Mouse (Mus musculus) testis, adult 2 months (tissue): ENCODE measurements around the gene Hivep2. TPM values are rescaled to one million over a fixed set of nuclear protein-coding genes. Genes with fewer than 3 reads are reported as not detected.

Source experiments
- H3K27ac ChIP-seq: fragments of 200-500 bp; 2 replicates; pipeline ENCODE4 v1.5.1; 2012; ENCODE audit warnings: low read depth, low read length; ENCODE audit not compliant: control insufficient read depth, insufficient read depth
- H3K27me3 ChIP-seq: fragments of 200-500 bp; 2 replicates; pipeline ENCODE4 v1.6.1; 2012; ENCODE audit warnings: mild to moderate bottlenecking, low read length, moderate library complexity; ENCODE audit not compliant: control insufficient read depth, insufficient read depth
- H3K36me3 ChIP-seq: fragments of 200-500 bp; 2 replicates; pipeline ENCODE4 v1.6.1; 2012; ENCODE audit warnings: mild to moderate bottlenecking, low read length; ENCODE audit not compliant: control insufficient read depth, insufficient read depth
- H3K4me1 ChIP-seq: fragments of 200-500 bp; 2 replicates; pipeline ENCODE4 v1.6.1; 2012; ENCODE audit warnings: low read length; ENCODE audit not compliant: control insufficient read depth, insufficient read depth
- H3K4me3 ChIP-seq: fragments of 200-500 bp; 2 replicates; pipeline ENCODE4 v1.5.1; 2012; ENCODE audit warnings: low read depth, mild to moderate bottlenecking, low read length, moderate library complexity, mixed read lengths; ENCODE audit not compliant: control insufficient read depth
- CTCF ChIP-seq: fragments of 200-500 bp; IDR thresholded peaks from 2 replicates; pipeline ENCODE4 v1.5.1; 2012; ENCODE audit warnings: low read depth, mild to moderate bottlenecking, inconsistent platforms, low read length, moderate library complexity; ENCODE audit not compliant: control insufficient read depth, insufficient read depth, insufficient replicate concordance
- POLR2A ChIP-seq: fragments of 200-500 bp; IDR thresholded peaks from 2 replicates; pipeline ENCODE4 v1.6.1; 2012; ENCODE audit warnings: low read depth, mild to moderate bottlenecking, inconsistent platforms, low read length, moderate library complexity; ENCODE audit not compliant: control insufficient read depth
- polyA plus RNA-seq: library from polyadenylated mRNA; depleted of rRNA; stranded (reverse); fragments of >200 nt; gene quantifications from 2 replicates; pipeline ENCODE4 v1.2.3, GENCODE M21; 2012

The Hivep2 gene
- polyA plus RNA-seq, 1 experiment: 0.88 TPM

DNA sequence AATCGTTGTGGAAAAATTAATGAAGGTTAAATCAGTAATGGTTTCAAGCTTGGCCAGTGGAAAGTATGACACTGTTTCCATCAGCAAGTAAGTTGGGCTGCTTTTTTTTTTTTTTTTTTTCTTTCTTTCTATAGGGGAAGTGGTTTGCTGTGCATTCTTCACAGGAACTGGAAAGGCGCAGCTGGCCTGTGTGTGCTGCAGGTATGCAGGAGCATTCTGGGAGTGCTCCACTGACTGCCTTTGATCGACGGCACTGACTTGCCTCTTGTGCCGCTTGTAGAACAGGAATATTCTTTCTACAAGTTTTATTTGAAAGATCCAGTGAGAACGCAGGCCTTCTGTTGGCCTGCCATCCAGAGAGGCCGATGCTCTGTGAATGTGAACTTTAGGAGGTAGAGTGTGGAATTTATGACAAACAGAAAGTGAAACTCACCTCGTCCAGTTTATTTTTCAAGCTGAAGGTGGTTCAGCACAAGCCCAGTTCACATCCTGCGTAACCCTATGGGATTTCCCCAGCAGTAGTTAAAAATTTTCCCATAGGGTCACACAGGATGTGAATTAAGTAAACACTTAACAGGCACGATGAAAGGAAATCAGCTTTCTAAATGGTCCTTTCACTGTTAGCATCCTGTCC is 120.1 kb downstream of the Hivep2 start:
- Histone ChIP-seq H3K4me3 (no peak overlapping the region), H3K27me3 (no peaks in the 10 kb centered on the region), H3K27ac (no peak overlapping the region; the same call in 1 of the 2 replicates), H3K36me3 (no peaks in the 10 kb centered on the region), H3K4me1 (no peaks in the 10 kb centered on the region)
- no peak for TF ChIP-seq POLR2A
- no peak for TF ChIP-seq CTCF

DNA sequence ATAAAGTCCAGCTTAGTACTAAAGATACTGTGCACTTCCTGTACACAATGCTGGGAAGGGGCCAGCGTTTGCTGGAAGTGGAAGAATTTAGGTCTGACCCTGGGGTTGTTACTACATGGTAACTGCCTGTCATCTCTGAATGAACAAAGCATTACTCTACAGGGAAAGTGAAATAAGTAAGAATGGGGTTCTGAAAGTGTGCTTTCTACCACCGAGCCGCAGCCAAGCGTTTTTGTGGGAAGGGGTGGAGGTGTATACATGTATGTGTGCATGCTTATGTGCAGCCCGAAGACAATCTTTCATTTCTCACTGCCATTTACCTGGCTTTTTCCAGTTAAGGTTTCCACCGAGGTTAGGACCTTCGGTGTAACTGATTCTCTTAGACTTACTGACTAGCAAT is 121.4 kb downstream of the Hivep2 start:
- H3K27me3 ChIP-seq: no peaks in the 10 kb centered on the region
- no peak overlapping the region for H3K4me3 ChIP-seq
- no peaks in the 10 kb centered on the region for H3K36me3 ChIP-seq
- TF ChIP-seq POLR2A (no peak), CTCF (no peak)
- H3K27ac ChIP-seq: no peak overlapping the region
- no peaks in the 10 kb centered on the region for H3K4me1 ChIP-seq

DNA sequence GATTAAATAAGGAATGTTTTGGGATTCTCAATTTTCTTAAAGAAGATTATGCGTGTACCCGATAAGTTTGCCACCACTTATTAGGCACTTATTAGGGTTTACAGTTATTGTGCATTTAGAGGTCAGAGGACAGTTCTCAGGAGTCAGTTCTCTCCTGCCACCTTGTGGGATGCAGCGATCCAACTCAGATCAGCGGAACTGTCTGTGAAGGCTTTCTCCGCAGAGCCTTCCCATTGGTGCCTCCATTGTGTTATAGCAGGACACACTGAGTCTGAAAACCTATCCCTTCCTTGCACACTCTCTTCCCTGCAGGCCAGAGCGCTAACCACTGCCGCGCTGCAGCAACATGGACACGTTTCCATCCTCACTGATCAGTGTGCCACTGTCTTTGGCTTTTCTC is 123.6 kb downstream of the Hivep2 start:
- TF ChIP-seq CTCF (no peak; the same call in 1 of the 2 replicates), POLR2A (no peak)
- Histone ChIP-seq H3K27me3 (no peaks in the 10 kb centered on the region), H3K27ac (no peak overlapping the region), H3K4me3 (no peak overlapping the region), H3K36me3 (no peaks in the 10 kb centered on the region), H3K4me1 (no peaks in the 10 kb centered on the region)

DNA sequence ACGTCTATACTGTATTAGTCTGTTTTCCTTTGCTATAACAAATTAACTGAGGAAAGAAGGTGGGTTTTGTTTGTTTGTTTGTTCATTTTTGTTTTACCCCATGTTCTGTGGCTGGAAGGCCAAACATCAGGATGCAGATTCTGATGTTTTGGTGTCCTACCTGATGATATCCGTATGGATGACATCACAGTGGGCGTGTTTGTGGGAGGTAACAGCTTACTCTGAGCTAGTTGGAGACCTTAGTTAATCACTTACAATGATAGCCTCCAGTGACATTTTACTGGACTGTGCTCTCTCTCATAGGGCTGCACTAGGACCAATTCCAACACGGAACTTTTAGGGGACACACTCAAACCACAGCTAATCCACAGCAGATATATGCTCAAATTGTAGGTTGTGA is 128.2 kb downstream of the Hivep2 start:
- Histone ChIP-seq H3K36me3 (no peaks in the 10 kb centered on the region), H3K4me1 (no peaks in the 10 kb centered on the region), H3K27me3 (no peaks in the 10 kb centered on the region), H3K4me3 (no peak overlapping the region), H3K27ac (no peak overlapping the region)
- TF ChIP-seq POLR2A (no peak), CTCF (no peak)

DNA sequence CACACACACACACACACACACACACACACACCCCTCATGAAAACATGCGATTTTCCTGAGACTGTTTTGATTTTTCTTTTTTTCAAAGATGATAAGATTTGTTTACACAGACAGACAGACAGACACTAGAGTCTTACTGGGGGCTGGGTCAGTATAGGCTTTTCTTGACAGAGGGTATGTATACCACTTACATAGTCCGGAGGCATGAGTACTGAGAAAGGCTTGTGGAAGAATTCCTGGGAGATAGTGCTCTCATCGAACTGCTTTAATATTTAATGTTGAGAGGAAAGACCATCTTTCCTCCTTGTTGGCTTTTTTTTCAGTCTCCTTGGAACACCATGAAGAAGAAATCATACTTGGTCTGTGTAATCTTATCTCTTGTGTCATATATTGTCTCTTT is 130.2 kb downstream of the Hivep2 start:
- TF ChIP-seq CTCF (no peak), POLR2A (no peak)
- no peaks in the 10 kb centered on the region for H3K27me3 ChIP-seq
- no peaks in the 10 kb centered on the region for H3K36me3 ChIP-seq
- H3K27ac ChIP-seq: no peak overlapping the region
- H3K4me1 ChIP-seq: no peaks in the 10 kb centered on the region
- no peak overlapping the region for H3K4me3 ChIP-seq

DNA sequence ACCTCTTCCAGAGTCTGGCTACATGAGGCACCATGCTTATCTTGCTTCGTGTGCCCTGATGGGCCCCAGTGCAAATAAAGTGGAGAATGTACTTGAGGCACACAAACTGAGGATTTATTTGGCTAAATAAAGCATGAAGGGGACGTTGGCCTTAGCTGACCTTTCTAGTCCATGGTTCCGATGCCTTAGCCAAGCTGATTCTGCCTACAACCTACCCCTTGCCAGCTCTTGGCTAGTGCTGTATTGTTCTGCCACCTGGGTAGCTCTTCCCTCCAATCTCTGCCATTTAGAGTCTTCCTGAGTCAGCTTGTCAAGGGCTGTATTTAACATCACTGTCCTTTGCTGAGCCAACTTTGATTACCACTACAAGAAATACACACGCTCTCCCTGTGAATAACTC is 133.3 kb downstream of the Hivep2 start:
- Histone ChIP-seq H3K4me1 (no peaks in the 10 kb centered on the region), H3K27me3 (no peaks in the 10 kb centered on the region), H3K36me3 (no peaks in the 10 kb centered on the region), H3K4me3 (no peak overlapping the region), H3K27ac (peak overlapping the region; percentile 32; the same call in 1 of the 2 replicates)
- no peak for TF ChIP-seq POLR2A
- TF ChIP-seq CTCF: no peak

DNA sequence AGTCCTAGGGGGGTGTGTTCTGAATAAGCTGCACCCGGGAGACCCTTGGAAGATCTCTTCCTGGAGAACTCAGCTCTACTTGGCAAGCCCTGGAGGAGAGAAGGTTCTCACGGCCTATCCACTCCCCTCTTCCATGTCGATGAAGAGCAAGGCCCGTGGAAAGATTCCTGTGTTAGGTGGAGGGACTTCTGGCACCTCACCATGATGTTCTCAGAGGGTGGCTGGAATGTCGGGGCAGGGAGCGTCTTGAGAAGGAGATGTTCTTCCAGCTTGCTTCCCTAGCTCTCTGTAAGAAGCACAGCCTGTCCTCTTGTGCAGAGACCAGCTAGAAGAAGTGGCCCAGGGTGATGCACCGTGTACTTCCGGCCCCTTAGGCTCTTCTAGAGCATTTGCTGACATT is 134.2 kb downstream of the Hivep2 start:
- H3K27me3 ChIP-seq: no peaks in the 10 kb centered on the region
- TF ChIP-seq POLR2A: no peak
- no peak for TF ChIP-seq CTCF
- H3K4me1 ChIP-seq: no peaks in the 10 kb centered on the region
- H3K36me3 ChIP-seq: no peaks in the 10 kb centered on the region
- H3K27ac ChIP-seq: no peak overlapping the region
- H3K4me3 ChIP-seq: no peak overlapping the region
